Mouse (Mus musculus) gastrocnemius, adult 8-10 months (tissue): Measurements from ENCODE around the gene 1700003E16Rik. TPM values are rescaled to one million over a fixed set of nuclear protein-coding genes. Genes with fewer than 3 reads are reported as not detected.
"Not testable (repeated sequence)": the region's sequence is repeated elsewhere in the genome, so short reads cannot be mapped to it uniquely, and the experiment has no call there.

Experiments used
- DNase-seq, 2 experiments: peaks; one replicate each; pipeline ENCODE4 v3.0.0; 2022; ENCODE audit warnings: low spot score in 2 of 2
- total RNA-seq, 4 experiments: library from RNA; stranded (reverse); gene quantifications; 2 replicates each; pipeline ENCODE4 v1.2.4; 2022

1700003E16Rik gene
- total RNA-seq, 4 experiments from 2014 or later, result 0.13 to 0.15 TPM; not detected in 2

DNA sequence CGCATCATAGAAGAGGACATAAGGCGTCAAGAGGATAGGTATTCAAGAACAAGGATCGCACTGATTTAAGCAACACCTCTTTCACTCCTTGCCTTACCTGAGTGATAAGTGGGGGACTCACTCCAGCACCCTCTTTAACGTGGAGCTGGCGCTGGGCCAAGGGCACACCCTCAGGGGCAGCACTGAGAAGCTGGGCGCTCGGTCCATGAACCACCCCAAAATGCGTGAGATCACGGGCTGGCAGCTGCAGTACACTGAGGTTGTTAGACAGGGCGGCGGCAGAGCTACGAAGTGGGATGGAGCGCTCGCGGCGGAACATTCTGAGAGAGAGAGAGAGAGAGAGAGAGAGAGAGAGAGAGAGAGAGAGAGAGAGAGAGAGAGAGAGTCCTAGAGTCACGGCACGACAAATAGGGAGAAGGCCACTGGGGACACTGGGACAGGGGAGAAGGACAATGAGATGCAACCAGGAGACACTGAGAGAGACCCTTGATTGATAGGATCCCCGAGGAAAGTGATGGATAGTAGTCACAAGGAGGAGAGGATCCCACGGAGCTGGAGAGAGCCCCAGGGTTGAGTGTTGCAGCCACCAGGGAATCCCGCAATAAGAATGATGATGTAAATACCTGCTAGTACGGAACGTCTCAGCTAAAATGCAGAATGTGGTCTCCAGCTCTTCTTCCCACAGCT, 509 bp upstream of the 1700003E16Rik start:
- no peak for DNase-seq

DNA sequence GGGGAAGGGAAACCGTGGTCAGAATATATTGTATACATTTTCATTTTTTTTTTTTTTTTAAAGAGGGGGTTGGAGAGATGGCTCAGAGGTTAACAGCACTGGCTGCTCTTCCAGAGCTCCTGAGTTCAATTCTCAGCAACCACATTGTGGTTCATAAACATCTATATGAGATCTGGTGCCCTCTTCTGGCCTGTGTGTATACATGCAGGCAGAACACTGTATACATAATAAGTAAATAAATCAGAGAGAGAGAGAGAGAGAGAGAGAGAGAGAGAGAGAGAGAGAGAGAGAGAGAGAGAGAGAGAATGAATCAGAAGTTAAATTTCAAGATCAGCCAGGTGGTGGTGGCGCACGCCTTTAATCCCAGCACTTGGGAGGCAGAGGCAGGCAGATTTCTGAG, 3.3 kb downstream of the 1700003E16Rik start:
- DNase-seq, result not testable (repeated sequence)

DNA sequence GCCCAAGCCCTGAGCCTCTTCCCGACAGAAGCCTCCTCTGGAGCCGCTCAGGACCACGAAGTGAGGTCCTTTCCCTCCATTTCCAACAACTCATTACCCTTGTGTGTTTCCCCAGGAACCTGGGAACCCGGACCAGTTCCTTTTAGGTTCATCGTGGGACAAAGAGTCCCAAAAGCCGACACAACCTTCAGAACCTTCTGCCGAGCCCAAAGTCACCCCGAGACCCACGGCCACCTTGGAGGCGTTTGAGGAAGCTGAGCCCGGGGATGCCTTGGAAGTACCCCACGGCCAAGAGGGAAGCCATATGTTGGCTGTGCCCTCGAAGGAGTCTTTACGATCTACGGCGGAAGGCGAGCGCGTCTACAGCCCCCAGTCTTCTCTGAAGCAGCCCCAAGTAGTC, 5.2 kb downstream of the 1700003E16Rik start:
- no peak for DNase-seq

DNA sequence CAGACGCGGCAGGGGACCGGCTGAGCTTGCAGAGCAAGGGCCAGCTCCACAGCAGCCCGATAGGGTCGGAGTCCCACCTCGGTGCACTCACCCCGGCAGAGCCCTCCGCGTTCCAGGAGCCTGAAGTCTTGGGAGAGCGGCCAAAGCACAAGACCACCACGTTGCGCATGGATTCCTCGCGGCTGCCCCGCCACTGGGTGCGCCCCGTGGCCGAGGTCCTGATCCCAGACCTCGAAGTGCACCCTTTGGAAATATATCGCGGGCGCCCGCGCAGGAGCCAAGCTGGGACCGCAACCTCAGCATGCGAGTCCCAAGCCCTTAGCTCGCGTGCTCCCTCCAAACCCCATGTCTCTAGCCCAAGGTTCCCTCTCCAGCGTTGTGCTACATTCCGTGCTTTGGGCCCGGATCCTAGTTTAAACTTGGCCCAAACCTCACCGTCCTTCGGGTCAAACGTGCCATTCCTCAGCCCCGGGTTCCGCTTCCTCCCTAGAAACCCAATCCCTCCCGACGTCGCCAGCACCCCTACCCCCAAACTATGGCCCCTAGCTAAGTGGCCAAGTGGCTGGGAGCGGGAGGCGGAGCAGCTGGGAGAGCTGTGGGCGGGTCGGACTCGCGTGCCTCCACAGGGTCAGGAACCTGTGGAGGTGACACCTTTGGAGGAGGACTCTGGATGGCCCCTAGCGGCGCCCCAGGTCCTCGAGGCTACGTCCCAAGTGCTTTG, 5.9 kb downstream of the 1700003E16Rik start:
- DNase-seq, result no peak

DNA sequence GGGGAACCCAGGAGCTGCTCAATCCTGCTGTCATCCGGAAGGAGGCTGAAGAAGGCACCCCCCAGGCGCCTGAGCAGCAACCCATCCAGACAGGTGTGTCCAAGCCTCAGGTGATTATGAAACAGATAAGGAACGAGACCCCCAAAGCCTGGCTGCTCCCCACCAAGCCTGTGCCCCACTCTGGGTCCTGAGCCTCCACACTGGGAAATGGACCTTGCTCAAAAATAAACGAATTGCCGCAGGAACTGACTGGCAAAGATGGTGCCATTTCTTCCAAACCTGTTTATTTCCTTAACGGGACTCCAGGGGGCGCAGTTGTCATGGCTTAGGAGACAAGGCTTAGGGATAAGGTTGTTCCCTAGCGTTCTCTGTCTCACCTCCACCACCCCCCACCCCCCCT, 6.5 kb downstream of the 1700003E16Rik start:
- peak in 1 of 2 experiments; percentile 37 for DNase-seq

DNA sequence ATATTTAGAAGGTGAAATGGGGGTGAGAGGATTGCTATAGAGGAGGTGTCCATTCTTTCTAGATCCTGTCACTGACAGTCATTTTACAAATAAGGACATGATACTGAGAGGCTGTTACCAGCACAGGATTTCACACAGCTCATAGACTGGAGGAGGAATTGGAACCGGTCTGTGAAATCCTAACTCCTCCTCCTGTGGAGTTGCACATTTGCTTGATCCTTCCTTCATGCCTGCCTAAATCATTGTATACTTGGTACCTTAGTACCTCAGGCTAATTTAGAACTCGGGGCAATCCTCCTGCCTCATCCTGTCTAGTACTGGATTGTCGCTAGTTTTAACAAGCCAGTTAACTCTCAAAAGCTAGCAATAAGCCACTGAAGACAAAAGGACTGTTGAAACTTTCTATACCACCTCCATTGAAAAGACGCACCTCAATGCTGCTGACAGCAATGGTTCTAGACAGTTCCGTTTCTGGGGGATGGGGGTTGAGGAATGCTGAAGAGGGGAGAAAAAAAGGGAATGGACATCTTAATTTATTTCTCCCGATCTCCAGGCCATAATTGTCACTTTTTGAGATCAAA, 8.9 kb downstream of the 1700003E16Rik start:
- no peak for DNase-seq

DNA sequence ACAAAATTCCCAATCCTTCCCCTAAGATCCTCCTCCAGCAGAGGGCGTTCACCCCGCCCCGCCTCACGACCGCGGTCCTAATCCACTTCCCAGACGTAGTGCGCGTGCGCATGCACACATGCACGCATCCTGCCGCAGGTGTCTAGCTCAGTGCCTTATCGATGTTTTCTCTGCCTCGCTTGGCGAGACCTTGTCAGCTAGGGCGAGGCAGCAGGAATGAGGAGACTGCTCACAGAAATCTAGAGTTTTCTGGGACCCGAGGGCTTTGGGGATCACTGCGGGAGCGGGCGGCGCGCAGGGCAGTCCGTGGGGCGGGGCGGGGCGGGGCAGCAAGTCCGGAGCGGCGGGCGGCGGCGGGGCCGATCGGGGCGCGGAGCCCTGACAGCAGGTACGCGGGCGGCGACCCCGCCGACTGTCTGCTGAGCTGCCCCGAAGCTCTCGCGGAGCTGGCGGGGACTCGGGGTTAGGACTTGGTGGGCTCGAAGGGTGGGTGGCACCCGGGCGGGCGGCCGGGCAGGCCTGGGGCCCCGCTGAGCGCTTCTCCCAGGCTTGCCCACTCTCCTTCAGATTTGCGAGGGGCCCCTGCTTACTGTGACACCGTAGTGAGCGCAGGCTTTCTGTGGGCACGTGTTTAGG, 9.5 kb downstream of the 1700003E16Rik start, which contains the start of gene Dctn1:
Gene Dctn1 (plus strand): TSS at position 314 of the 636 bp plus-strand sequence.
- DNase-seq, result peak; percentile 89 to 93

DNA sequence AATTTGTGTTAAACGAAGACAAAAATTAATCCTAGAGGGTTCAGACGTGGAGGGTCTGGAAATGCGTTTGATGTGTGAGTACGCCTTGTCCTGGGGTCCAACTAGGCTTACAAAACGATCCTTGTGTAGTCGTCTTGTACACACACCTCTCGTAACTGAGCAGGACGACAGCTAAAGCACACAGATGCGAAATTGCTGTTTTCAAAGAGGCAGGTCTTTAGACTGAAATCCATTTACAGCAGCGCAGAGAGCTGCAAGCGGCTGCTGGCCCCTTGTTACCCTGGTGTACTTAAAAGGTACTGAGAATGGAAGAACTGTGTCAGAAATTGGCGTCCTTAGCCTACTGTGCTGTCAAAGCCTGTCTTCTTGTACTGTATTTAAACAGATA, 10.0 kb downstream of the 1700003E16Rik start:
- no peak for DNase-seq

DNA sequence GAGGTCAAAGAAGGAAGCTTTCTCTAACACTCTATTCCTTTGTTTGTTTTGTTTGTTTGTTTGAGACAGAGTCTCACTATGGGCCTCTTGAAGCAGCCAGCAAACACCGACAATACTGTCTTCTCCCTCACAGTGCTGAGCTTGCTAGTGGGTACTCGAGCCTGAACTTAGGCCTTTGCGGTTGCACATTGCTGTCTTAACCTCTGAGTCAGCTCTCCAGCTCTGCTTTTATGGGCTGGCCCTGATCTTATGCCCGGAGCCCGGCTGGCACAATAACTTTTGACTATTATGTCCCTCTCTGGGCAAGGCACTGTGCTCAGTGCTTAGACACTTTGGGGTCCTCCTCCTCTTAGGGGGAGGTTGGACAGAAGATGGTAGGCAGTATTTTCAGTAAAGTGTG, 13.7 kb downstream of the 1700003E16Rik start:
- no peak for DNase-seq

DNA sequence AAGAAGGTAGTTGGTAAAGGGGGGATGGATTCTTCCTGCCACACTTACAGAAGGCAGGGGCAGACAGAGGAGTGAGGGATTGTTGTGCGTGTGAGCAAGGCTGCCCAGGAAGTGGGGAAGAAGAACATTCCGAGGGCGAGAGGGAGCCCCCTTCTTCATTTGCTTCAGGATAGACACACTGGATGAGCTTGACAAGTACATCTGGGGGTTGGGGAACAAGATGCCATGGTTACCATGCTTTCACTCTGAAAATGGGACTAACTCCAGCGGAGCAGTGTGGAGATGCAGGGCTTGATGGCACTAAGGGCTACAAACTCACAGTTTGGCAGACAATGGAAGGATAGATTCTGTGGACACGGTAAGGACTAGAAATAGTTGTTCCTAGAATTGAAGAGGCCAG, 14.9 kb downstream of the 1700003E16Rik start:
- no peak for DNase-seq

DNA sequence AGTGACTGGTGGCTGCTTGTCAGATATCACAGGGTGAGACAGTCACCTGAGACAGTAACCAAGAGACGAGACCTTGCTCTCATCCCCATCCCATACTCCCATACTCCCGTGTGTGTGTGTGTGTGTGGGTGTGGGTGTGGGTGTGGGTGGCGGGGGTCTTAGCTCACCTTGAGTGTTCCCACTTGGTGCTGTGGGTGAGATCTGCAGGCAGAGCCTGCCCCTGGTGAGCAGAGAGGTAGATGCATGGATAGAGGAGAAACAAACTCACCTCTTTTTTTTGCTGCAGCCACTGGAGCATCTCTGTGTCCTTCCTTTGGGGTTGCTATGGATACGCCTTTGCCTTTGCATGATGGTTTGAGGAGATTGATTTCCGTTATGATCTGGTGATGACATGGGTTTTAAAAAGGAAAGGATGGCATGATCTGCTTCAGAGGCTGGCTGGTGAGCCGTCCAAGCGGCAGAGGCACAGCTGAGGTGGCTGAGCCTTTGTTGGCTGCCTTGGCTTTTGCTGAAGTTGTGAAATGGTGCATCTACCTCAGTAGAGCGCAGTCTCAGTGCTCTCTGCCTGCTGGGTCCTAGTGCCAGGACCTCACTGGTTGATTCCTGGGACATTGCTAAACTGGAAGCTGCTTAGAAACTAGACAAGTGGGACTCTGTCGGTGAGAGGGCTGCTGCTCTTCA, 16.2 kb downstream of the 1700003E16Rik start:
- DNase-seq, result no peak

DNA sequence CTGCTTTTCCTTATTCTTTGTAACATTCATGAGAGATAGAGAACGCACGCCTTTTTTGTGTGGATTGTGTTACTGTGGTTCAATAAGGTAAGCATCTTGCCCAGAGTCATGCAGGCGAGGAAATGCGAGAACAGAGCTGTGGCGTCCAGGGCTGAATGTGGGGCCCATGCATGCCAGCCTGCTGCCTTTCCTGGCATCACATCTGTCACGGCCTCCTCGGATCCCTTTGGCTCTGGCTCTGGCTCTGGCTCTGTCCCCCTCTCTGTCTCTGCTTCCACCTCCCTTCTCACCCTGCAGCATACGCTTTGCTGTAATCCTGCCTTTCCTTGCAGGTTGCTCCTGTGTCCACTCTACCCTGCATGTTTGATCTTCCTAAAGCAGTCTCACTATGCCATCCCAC, 19.8 kb downstream of the 1700003E16Rik start:
- DNase-seq, result peak; percentile 44 to 65

DNA sequence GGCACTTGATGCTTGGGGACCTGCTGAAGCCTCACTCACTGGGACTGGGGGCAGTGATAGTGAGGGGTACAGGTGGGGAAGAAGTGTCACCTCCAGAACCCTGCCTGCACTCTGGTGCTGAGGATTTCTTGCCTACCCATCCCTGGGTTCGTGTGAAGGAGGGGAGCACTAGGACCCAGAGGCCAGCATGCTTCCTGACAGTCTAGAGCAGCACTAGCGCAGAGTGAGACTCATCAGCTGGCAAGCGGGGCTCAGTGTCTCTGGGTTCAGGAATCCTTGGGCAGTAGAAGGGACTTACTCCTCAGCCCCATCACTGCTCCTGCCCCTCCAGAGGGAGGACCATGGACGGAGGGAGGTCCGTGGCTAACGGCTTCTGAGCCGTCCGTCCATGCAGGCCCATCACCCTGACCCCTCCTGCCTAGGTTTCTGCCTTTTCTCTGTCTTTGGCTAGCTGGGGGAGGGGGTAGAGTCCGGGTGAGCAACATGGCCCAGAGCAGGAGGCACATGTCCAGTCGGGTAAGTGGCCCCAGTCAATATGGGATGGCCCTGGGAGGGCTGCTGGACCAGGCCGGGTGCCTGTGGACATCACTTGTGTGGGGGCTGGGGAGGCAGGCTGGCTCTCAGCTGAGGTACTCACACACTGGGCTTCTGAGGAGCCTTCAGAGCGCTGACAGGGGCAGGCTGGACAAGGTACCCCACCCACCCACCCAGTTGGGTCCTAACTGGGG, 23.4 kb downstream of the 1700003E16Rik start:
- DNase-seq, result no peak

DNA sequence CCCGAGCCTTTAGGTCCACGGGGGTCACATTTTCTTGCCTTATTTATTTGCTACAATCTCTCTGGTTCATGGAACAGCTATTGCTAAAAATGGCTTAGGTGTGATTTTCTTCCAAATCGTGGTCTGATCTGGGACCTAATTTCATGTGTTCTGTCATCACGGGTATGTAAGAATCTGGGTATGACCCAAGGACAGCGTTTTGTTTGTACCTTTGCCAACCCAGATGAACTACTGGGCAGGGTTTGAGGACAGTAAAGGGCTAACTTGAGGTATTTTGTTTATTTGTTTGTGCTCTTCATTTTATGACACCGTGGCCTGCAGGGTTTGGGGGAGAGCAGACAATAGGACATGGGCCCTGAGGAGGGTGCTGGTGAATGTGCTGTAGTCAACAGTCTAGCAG, 24.4 kb downstream of the 1700003E16Rik start:
- DNase-seq, result no peak

DNA sequence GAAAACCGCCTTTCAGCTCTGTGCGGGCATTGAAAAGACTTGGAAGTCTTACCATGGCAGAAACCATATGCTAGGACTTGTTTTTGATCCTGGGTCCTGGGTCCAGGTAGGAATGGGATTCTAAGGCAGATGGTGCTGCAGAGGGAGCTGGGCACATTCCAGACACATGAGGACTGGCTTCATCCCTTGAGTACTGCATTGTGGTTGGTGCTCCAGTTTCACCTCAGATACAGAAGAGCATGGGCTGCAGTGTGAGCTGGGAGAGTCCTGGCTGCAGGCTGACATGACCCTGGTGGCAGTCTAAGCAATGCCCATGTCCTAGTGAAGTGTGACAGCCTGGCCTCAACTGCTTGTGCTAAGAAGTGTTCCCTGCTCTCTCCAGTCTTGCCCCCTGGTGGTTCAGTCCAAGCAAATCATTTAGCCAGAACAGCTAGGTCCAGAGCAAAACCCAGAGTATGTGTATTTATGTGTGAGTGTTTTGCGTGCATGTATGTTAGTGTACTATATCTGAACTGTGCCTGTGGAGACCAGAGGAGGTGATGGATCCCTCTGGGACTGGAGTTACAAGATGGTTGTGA, 28.7 kb downstream of the 1700003E16Rik start:
- DNase-seq, result no peak

DNA sequence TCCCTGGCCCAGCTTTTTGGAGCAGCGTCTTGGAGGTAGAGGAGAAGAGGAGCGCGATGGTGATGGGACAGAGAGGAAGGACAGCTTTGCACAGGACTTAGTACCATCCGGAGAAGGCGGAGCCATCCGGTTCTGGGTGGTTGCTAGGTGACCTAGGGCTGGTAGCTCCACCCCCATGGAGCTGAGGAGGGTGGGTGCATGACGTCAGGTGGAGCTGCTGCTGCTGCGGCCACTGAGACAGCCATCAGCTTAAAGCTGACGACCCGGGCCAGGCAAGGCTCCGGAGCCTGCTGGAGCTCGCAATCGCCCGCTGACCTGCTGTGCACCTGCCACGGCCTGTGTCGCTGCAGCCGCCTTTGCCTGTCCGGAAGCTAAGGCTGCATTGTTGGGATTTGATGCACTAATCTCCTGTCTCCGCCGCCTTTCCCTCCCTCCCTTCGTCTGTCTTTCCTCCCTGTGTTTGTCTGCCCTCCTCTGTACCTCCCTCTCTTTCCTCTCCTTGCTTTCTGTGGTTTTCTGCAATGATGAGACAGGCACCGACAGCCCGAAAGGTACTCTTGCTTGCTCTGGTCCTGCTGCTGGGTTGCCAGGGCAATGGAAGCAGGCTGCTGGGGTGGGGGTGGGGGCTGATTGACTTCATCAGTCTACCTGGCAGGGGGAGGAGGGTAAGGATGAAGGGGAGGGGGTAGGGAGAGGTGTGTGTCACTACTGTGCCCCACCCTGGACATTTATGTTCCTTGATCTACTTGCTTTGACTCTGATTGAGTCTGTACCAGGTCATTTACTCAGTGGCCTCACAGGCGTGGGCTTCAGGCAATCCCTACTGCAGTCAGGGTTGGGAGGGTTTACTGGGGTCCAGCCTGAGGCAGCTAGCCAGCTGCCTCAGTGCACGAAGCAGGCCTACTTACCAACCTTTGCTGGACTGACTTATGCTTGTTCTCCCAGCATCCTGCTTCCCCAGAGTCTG, 30.0 kb downstream of the 1700003E16Rik start:
- DNase-seq, result no peak

DNA sequence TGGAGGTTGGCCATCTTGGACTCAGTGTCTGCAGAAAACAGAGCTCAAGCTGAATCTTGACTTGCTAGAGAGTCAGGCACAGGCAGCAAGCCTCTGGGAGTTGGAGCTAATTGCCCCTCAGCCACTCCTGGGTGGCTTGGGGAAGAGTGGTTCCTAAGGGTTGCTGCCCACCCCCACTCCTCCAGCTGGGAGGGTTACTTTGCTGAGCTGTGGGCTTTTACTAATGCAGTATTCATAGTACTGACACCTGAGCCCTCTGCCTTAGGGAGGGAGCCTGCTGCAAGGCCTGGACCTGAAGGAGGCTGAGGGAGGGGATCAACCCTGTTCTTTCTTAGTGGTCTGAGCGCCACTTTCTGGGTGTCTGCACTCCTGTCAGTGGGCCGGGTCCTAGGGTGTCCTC, 30.7 kb downstream of the 1700003E16Rik start:
- no peak for DNase-seq

DNA sequence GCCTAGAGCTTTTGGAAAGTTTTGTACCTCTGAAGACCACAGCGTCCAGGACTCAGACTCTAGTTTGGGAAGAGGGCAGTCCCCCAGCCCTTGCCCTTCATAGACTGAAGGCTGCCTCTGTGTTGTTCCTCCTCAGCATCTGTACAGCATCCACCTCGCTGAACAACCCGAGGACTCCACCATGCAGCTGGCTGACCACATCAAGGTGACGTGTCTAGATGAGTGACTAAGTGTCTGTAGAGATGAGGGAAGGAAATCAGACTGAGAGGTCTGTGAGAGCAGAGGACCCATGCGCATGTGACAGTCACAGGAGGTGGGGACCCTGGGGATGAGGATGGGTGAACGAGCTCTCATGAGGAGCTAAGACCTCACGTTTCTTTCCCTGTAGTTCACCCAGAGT, 37.4 kb downstream of the 1700003E16Rik start:
- DNase-seq, result no peak

DNA sequence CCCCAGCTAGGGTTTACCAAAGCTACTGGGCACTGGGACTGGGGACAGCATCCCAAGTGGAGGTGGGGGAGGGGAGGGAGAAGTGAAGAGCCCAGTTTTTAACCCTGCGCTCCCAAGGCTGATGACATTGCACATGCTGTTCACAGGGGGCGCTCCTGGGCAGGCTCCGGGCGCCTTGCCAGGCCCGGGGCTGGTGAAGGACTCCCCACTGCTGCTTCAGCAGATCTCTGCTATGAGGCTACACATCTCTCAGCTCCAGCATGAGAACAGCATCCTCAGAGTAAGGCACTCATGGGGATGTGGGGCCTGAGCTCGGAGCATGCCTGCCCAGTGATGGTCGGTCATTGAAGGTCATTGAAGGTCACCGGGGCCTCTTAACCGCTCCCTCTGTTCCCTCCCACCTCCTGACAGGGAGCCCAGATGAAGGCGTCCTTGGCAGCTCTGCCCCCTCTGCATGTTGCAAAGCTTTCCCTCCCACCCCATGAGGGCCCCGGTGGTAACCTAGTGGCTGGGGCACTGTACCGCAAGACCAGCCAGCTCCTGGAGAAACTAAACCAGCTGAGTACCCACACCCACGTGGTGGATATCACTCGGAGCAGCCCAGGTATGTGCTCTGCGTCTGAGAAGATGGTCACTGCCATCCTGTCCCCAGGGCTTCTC, 41.3 kb downstream of the 1700003E16Rik start:
- DNase-seq, result no peak
